Mouse (Mus musculus) myocyte (in vitro differentiated cells): ENCODE measurements around the gene Frmd4a.

Experiments
- MAX ChIP-seq: IDR thresholded peaks from one replicate; pipeline ENCODE4 v1.6.1; 2011; ENCODE audit warnings: low read depth, mild to moderate bottlenecking, control low read depth
- POLR2A ChIP-seq: IDR thresholded peaks from one replicate; pipeline ENCODE4 v1.6.1; 2011; ENCODE audit warnings: low read depth, mild to moderate bottlenecking, control low read depth, moderate library complexity; ENCODE audit not compliant: insufficient read length
- POLR2AphosphoS2 ChIP-seq: IDR thresholded peaks from one replicate; pipeline ENCODE4 v1.6.1; 2011; ENCODE audit warnings: low read depth, control low read depth; ENCODE audit not compliant: insufficient read length
- REST ChIP-seq: IDR thresholded peaks from one replicate; pipeline ENCODE4 v1.6.1; 2011; ENCODE audit warnings: mild to moderate bottlenecking, control low read depth, moderate library complexity; ENCODE audit not compliant: insufficient read depth, insufficient read length
- TCF12 ChIP-seq: IDR thresholded peaks from one replicate; pipeline ENCODE4 v1.6.1; 2011; ENCODE audit warnings: mild to moderate bottlenecking, control low read depth; ENCODE audit not compliant: poor library complexity, insufficient read depth, severe bottlenecking

DNA sequence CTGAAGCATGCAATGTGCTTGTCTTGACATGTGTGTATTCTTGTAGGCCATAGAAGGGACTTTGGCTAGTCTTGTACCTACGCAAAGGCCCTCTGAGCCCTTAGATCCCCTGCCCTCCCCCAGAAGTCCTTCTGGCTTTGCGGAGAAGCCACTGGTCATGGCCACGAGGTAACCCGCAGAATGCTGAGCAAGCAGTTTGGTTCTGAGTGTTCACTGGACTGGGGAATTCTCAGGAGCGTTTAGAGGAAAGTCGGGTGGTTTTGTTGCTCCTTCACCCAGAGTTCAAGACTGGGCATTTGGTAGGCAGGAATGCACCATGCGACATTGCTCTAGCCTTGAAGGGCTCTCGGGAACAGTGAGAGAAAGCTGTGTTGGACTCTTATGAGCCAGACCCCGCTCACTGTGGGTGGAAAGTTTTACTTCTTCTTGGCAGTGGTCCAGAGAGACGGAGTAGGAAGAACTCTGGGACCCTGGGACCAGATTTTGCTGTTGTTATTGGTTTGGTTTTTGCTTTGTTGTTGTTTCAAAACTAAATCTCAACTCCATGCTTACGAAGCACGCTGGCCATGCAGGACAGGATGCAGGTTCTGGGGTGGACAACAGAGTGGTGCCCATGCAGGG, 432.5 kb downstream of the Frmd4a start:
- no peak for TF ChIP-seq POLR2A
- no peak for TF ChIP-seq POLR2AphosphoS2
- TF ChIP-seq REST = no peak
- no peak for TF ChIP-seq TCF12
- TF ChIP-seq MAX = no peak
